Mouse (Mus musculus) ES-Bruce4 (cell line): Measurements from ENCODE around the gene Fam92b.

Source experiments
- CTCF ChIP-seq: IDR thresholded peaks from one replicate; pipeline ENCODE4 v1.8.1; 2011; ENCODE audit warnings: low read depth, low read length
- POLR2A ChIP-seq: IDR thresholded peaks from one replicate; pipeline ENCODE4 v1.8.1; 2011; ENCODE audit warnings: low read length; ENCODE audit not compliant: insufficient read depth

GRCm38 (mm10) chr8:120216855-120217830 is 39.9 kb upstream of the Fam92b start:
- TF ChIP-seq POLR2A, result no peak
- TF ChIP-seq CTCF, result no peak
